Mouse (Mus musculus): ENCODE measurements around the gene Dnajc4. TPM values are rescaled to one million over a fixed set of nuclear protein-coding genes. Genes with fewer than 3 reads are reported as not detected.

Dnajc4 gene
- polyA plus RNA-seq, 1 experiment = 15.8 TPM

- Histone ChIP-seq H3K27me3 (ENCODE audit: control insufficient read depth, insufficient read depth, low read length, poor library complexity, severe bottlenecking) (no peaks in the 10 kb centered on the region), H3K36me3 (ENCODE audit: control insufficient read depth, insufficient read depth, low read length, poor library complexity, severe bottlenecking) (no peaks in the 10 kb centered on the region), H3K4me1 (ENCODE audit: control insufficient read depth, insufficient read depth, low read length) (peaks cover 3% of the 10 kb centered on the region), H3K4me3 (ENCODE audit: low read depth, low read length) (no peak overlapping the region), H3K9me3 (replicated peaks; ENCODE audit: control insufficient read depth, insufficient read depth, low read length, poor library complexity, severe bottlenecking) (no peaks in the 10 kb centered on the region), H3K9ac (ENCODE audit: low read depth, poor library complexity, severe bottlenecking) (peak overlapping the region; percentile 75; the same call in 1 of the 2 replicates), H3K27ac (ENCODE audit: insufficient read depth, low read length) (peak overlapping the region; percentile 72; the same call in 1 of the 2 replicates)
- no peak for TF ChIP-seq CTCF (IDR thresholded peaks at IDR 0.05; ENCODE audit: low read depth, low read length)
- no peak for TF ChIP-seq POLR2A (IDR thresholded peaks at IDR 0.05; ENCODE audit: insufficient read depth, low read length)
- no peak for TF ChIP-seq EP300 (IDR thresholded peaks at IDR 0.05; ENCODE audit: insufficient read depth, low read depth, low read length)
Measured at GRCm38 (mm10) chr19:6952712-6953037, 39.7 kb downstream of the Dnajc4 start.

- peaks cover 3% of the 10 kb centered on the region for H3K4me1 ChIP-seq (ENCODE audit: control insufficient read depth, insufficient read depth, low read length)
- no peaks in the 10 kb centered on the region for H3K27me3 ChIP-seq (ENCODE audit: control insufficient read depth, insufficient read depth, low read length, poor library complexity, severe bottlenecking)
- no peaks in the 10 kb centered on the region for H3K36me3 ChIP-seq (ENCODE audit: control insufficient read depth, insufficient read depth, low read length, poor library complexity, severe bottlenecking)
- peak overlapping the region; percentile 72 for H3K27ac ChIP-seq (ENCODE audit: insufficient read depth, low read length)
- peak overlapping the region; percentile 75 for H3K9ac ChIP-seq (ENCODE audit: low read depth, poor library complexity, severe bottlenecking)
- H3K4me3 ChIP-seq (ENCODE audit: low read depth, low read length) = peak overlapping the region; percentile 85
- TF ChIP-seq EP300 (IDR thresholded peaks at IDR 0.05; ENCODE audit: insufficient read depth, low read depth, low read length) = no peak
- no peak for TF ChIP-seq CTCF (IDR thresholded peaks at IDR 0.05; ENCODE audit: low read depth, low read length)
- no peak for TF ChIP-seq POLR2A (IDR thresholded peaks at IDR 0.05; ENCODE audit: insufficient read depth, low read length)
- H3K9me3 ChIP-seq (replicated peaks; ENCODE audit: control insufficient read depth, insufficient read depth, low read length, poor library complexity, severe bottlenecking) = no peaks in the 10 kb centered on the region
Measured at GRCm38 (mm10) chr19:6951994-6952711, 40.2 kb downstream of the Dnajc4 start.

GRCm38 (mm10) chr19:6951381-6951968 is 40.9 kb downstream of the Dnajc4 start:
- Histone ChIP-seq H3K27ac (ENCODE audit: insufficient read depth, low read length) (peak overlapping the region; percentile 90), H3K4me3 (ENCODE audit: low read depth, low read length) (peak overlapping the region; percentile 85), H3K36me3 (ENCODE audit: control insufficient read depth, insufficient read depth, low read length, poor library complexity, severe bottlenecking) (no peaks in the 10 kb centered on the region), H3K27me3 (ENCODE audit: control insufficient read depth, insufficient read depth, low read length, poor library complexity, severe bottlenecking) (no peaks in the 10 kb centered on the region), H3K9me3 (replicated peaks; ENCODE audit: control insufficient read depth, insufficient read depth, low read length, poor library complexity, severe bottlenecking) (no peaks in the 10 kb centered on the region), H3K9ac (ENCODE audit: low read depth, poor library complexity, severe bottlenecking) (peak overlapping the region; percentile 75), H3K4me1 (ENCODE audit: control insufficient read depth, insufficient read depth, low read length) (peaks cover 3% of the 10 kb centered on the region)
- TF ChIP-seq POLR2A (IDR thresholded peaks at IDR 0.05; ENCODE audit: insufficient read depth, low read length) (peak; percentile 49), CTCF (IDR thresholded peaks at IDR 0.05; ENCODE audit: low read depth, low read length) (no peak), EP300 (IDR thresholded peaks at IDR 0.05; ENCODE audit: insufficient read depth, low read depth, low read length) (no peak)

GRCm38 (mm10) chr19:6950613-6951153 is 41.7 kb downstream of the Dnajc4 start:
- Histone ChIP-seq H3K27ac (ENCODE audit: insufficient read depth, low read length) (peak overlapping the region; percentile 90), H3K9me3 (replicated peaks; ENCODE audit: control insufficient read depth, insufficient read depth, low read length, poor library complexity, severe bottlenecking) (no peaks in the 10 kb centered on the region), H3K4me3 (ENCODE audit: low read depth, low read length) (peak overlapping the region; percentile 85), H3K9ac (ENCODE audit: low read depth, poor library complexity, severe bottlenecking) (peak overlapping the region; percentile 75), H3K27me3 (ENCODE audit: control insufficient read depth, insufficient read depth, low read length, poor library complexity, severe bottlenecking) (no peaks in the 10 kb centered on the region), H3K4me1 (ENCODE audit: control insufficient read depth, insufficient read depth, low read length) (peaks cover 3% of the 10 kb centered on the region), H3K36me3 (ENCODE audit: control insufficient read depth, insufficient read depth, low read length, poor library complexity, severe bottlenecking) (no peaks in the 10 kb centered on the region)
- TF ChIP-seq CTCF (IDR thresholded peaks at IDR 0.05; ENCODE audit: low read depth, low read length) (no peak), POLR2A (IDR thresholded peaks at IDR 0.05; ENCODE audit: insufficient read depth, low read length) (peak; percentile 79)

- Histone ChIP-seq H3K27me3 (ENCODE audit: control insufficient read depth, insufficient read depth, low read length, poor library complexity, severe bottlenecking) (no peaks in the 10 kb centered on the region), H3K9ac (ENCODE audit: low read depth, poor library complexity, severe bottlenecking) (no peak overlapping the region), H3K27ac (ENCODE audit: insufficient read depth, low read length) (no peak overlapping the region), H3K36me3 (ENCODE audit: control insufficient read depth, insufficient read depth, low read length, poor library complexity, severe bottlenecking) (no peaks in the 10 kb centered on the region), H3K4me1 (ENCODE audit: control insufficient read depth, insufficient read depth, low read length) (peaks cover 3% of the 10 kb centered on the region), H3K4me3 (ENCODE audit: low read depth, low read length) (no peak overlapping the region), H3K9me3 (replicated peaks; ENCODE audit: control insufficient read depth, insufficient read depth, low read length, poor library complexity, severe bottlenecking) (no peaks in the 10 kb centered on the region)
- no peak for TF ChIP-seq POLR2A (IDR thresholded peaks at IDR 0.05; ENCODE audit: insufficient read depth, low read length)
- no peak for TF ChIP-seq EP300 (IDR thresholded peaks at IDR 0.05; ENCODE audit: insufficient read depth, low read depth, low read length)
- no peak for TF ChIP-seq CTCF (IDR thresholded peaks at IDR 0.05; ENCODE audit: low read depth, low read length)
Measured at GRCm38 (mm10) chr19:6949951-6950350, 42.4 kb downstream of the Dnajc4 start.

- H3K27ac ChIP-seq (ENCODE audit: insufficient read depth, low read length) = no peak overlapping the region
- H3K4me1 ChIP-seq (ENCODE audit: control insufficient read depth, insufficient read depth, low read length) = peaks cover 3% of the 10 kb centered on the region
- H3K27me3 ChIP-seq (ENCODE audit: control insufficient read depth, insufficient read depth, low read length, poor library complexity, severe bottlenecking) = no peaks in the 10 kb centered on the region
- H3K4me3 ChIP-seq (ENCODE audit: low read depth, low read length) = no peak overlapping the region
- TF ChIP-seq EP300 (IDR thresholded peaks at IDR 0.05; ENCODE audit: insufficient read depth, low read depth, low read length) (no peak), CTCF (IDR thresholded peaks at IDR 0.05; ENCODE audit: low read depth, low read length) (no peak), POLR2A (IDR thresholded peaks at IDR 0.05; ENCODE audit: insufficient read depth, low read length) (no peak)
- no peaks in the 10 kb centered on the region for H3K36me3 ChIP-seq (ENCODE audit: control insufficient read depth, insufficient read depth, low read length, poor library complexity, severe bottlenecking)
- H3K9ac ChIP-seq (ENCODE audit: low read depth, poor library complexity, severe bottlenecking) = no peak overlapping the region
- H3K9me3 ChIP-seq (replicated peaks; ENCODE audit: control insufficient read depth, insufficient read depth, low read length, poor library complexity, severe bottlenecking) = no peaks in the 10 kb centered on the region
Measured at GRCm38 (mm10) chr19:6949532-6949931, 42.8 kb downstream of the Dnajc4 start.
